Mouse (Mus musculus) adrenal gland, adult 8-10 months (tissue): ENCODE measurements at regions not wholly inside any gene's neighbourhood (a gene's known extent, or its start where the extent isn't known, plus 50 kb on each side); places are given as distances from the start of the nearest gene placed in this dataset.

Source experiments
- DNase-seq: peaks from one replicate; pipeline ENCODE4 v3.0.0; 2022

DNA sequence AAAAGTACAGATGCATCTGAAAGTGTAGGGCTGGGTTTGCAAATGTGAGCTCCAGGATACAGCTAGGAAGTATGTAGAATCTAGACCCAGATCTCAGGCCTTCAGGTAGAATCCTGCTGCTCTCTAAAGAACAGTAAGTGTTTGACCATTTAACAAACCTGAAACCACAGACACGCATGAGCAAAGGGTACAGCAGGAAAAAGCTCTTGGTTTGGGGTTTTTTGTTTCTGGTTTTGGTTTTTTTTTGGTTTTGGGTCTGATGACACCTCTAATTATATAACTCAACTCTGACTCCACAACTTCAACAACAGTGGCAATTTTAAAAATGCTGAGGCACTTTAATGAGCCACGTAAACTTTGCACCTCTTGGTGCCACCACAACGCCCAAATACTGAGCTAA, 165.3 kb upstream of the Smim15 start:
- no peak for DNase-seq

DNA sequence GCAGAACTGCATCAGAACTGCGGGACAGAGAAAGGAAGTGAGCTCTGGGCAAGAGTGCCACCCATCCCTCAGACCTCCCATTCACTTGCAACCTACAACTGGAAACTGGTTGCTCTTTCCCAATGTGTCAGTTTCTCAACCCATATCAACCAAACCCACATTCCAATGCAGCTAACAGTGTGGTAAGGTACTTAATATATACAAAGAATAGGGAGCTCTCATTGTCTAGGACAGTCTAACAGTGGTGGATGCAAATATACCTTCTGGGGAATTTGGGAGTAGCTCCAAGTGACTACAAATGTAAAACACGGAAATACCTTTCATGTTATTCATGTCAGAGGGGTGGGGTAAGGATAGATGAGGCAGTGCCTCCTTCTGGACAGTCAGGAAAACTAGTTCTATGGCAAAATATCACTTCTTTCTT, 171.0 kb upstream of the Smim15 start:
- DNase-seq = no peak

DNA sequence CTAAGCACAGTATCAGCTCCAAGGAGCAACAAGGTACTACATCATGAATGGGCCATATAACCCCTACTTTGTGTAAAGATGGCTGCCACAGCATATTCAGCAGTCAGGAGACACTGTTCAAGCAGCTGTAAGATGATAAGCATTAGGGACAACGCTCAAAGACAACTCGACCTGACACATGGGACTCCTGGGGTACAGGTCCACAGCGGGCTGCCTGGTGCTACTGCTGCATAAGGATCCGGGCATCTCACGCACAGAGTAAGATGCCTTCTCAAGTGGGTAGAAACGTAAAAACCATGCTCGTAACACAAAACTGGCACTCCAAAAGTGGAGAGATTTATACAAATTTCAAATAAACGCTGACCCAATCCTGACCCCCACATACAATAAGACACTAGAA, 171.7 kb upstream of the Smim15 start:
- no peak for DNase-seq

DNA sequence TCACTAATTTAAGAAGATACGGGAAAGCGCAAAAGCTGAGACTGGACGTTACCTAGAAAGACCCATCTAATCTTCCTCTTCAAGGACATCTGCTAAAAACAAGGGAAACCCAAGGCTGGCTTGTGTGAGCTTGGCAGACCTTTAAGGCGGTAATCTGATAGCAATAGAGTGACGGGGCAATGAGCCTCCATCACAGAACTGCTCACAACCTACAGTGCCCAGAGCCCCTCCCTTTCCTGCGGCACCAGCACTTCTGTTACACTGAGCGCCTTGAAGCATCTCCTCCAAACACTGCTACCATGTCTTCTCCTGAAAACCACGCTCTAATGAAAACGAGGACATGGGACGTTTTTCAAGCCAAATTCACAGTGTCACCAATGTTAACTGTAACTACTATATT, 172.1 kb upstream of the Smim15 start:
- no peak for DNase-seq

DNA sequence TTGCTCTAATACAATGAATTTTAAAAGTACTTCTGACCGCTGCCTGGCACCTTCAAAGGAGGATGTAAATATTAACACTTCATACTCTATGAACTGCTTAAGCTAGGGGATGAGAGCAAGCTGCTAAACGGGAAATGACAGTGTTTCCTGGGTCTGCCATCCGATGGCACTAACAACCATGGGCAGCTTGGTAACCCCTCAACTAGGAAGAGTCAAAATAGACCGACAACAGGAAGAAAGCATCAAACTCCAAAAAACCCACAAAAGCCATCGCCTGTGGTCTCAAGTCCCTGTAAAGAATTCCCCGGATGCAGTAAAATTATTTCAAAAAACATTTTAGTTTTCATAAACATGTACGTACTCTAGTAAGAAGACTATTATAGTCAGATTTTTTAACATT, 175.3 kb upstream of the Smim15 start:
- DNase-seq = no peak

DNA sequence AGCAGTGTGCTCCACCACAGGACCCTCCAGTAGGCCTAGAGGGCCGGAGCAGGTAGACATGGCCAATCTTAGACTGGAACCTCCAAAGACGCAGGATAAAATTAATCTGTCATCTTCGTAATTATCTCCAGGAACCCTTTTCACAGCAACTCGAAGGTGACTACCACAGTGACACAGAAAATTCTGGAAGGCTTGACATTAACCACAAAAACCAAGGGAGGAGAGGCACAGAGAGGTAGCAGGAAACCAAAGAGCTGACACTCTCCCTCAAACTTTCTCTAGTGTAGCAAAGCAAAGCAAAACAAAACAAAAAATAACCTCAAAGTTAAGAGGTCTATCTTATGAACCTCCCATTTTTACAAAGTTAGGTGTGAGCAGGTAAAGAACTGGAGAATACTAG, 177.4 kb upstream of the Smim15 start:
- no peak for DNase-seq

DNA sequence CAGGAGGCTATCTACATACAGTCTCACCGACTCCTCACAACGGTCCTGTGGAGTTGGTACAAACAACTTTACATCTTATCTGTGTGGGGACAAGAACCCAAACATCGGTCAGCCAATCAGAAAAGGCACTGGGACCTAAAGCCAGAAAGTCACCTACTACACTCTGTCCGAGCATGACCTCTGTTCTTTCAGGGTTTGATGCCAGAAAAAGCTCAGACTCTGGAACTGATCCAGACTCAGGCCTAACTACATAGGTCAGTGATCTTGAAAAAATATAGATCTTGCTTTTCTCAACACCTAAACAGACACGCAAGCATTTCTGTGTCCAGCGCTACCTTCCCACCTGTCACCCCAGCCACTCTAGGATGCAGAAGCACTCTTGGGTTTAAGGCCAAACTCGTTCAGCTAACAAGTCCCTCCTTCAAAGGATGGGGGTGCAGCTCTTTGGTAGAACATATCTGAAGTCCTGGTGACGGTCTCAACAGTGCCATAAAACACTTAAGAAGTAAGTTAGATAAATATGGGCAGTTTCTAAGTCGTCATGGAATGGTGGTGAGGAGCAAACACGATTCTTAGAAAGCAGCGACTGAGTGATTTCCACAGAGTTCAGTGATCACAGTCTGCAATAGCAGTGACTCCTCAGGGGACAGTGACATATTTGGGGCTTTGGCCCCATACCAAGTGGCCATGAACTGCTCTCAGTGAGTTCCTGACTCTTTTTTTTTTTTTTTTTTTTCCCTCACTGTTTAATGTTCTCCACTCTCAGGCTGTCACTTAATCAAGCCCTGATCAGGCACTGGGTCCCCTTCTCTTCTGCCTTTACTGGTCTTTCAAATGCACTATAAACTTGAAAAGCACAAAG, 181.2 kb upstream of the Smim15 start:
- peak; percentile 75 for DNase-seq

DNA sequence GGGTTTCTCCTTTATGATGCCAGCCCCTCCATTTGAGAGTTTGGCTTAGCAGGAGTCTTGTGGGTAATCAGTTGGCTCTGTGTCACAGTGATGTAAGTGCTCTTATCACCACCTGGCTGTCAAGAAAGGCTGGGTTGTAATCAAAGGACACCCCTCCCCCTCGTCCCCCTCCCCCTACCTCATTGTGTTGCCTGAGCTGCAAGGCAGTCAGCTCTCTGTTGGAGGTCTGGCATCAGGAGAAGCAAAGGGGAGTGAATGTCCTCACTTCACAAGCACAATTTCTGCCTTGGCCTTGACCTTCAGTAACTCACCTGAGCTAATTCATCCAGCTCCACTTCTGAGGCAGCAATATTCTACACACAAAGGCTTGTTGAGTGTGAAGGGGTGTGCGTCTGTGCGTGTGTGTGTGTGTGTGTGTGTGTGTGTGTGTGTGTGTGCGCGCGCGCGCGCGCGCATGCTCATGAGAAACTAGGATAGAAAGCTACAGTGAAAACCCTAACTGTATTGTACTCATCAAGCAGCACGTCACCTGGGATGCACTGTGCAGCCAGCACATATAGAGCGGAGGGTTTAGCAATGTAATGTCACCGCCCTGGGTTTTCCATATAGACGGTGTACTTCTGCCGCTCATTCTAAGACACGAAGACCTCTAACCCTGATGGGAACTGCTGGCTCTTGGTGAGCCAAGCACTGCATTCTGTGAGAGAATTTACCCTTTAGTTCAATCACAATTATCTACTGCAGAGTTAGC, 182.7 kb upstream of the Smim15 start:
- no peak for DNase-seq

DNA sequence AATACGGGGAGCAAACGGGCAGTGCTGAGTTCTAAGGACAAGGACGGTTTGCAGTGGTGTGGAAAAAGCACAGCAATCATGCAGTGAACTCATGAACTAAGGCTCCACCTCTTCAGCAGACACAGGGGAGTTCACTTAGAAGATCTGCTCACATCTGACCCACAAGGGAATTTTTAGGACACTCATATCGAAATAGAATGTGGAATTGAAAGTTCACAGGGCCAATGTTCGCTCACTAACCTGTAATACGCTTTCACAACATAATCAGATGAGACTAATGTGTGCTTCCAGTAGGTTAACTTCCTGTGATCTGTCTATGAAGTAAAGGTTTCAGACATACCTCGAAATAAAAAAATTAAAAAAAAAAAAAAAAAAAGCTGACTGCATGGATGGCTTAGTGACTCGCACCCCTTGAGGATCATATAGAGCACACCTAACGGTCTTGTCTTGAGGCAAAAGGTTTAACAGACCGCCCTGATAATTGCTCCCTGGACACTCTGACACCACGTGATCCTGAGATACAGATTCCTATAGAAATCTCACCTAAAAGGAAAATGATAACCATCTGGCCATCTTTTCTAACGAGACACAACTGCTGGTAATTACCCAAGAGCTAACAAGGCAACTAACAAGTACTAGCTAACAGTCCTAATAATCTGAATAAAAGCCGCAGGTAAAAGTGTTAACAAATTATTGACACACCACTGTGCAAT, 187.0 kb upstream of the Smim15 start:
- DNase-seq = no peak

DNA sequence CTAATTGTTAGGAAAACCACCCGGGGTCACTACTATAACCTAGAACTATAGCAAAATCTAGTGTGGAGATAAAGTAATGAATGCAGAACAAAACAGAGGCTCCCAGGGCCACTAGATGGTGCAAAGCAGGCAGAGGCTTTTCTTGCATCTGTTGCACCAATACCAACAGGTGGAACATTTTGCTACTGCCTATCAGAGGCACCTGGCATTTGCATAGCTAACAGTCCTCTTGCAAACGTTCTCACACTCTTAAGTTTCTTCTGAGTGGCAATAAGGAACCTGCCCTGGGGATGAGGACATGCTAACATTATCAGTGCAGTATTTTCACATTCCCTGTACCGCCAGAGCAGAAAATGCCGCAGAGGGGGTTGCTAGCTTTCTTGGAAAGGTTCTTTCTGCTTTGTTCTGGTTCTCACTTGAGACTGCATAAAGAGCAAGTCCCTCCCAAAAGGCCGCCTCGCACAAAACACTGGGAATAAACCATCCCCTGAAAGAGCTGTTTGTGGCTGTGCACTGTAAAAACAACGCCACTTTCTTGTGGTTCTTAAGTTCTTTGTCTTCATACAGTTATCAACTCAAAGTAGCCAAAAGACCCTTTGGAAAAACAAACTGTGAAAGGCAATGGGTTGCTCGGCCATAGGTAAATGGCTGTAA, 193.2 kb upstream of the Smim15 start:
- no peak for DNase-seq

DNA sequence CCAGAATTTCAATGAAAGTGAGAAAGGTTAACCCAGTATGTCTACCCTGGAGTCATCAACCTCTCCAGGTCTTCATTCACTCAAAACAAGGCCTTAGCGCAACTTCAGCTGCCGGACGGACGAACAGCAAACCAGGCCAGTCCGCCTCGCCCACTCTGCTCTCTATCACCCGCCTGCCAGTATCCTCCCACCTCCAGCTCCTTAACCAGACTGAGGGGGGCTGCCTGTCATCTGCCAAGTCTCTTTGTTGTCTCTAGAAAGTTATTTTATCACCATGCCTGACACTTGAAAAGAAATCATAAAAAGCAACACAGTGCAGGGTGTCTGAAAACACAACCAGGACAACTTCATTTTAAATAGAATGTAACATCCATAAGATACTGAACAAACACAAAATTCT, 195.4 kb upstream of the Smim15 start:
- no peak for DNase-seq

DNA sequence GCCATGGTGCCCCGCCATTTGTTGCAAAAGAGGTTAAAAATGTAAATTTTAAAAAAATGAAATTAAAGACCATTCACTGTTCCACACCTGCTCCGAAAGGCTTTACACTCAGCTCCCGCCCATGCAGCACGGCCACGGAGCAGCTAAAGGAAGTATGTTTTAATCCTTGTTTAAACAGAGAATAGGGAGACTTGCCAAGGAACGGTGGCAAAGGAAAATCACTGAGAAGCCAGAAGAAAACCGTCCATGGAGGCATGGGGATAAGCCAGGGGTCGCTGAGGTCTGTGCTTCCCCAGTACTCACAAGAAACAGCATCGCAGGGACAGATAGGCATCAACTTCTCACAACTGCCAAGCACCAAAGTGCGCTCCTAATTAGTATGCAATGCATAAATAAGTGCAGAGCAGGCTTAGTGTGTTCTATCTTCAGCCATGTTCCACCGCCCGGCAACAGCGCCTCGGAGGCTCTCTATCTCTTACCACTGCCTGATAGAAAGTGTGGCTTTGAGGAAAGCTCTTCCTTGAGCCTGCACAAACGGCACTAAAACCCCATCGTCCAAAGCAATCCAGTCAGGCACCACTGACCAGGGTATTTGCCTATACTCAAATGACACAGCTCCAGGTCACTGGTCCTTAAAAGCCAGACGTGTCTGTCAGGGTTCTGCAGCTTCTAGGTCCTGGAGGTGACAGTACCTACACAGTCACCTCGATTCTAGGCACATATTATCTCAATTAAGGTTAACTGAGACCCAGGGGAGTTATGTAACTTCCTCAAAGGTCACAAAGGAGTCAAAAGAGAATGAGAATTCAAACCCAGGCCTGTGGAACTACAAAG, 196.8 kb upstream of the Smim15 start:
- DNase-seq = no peak

DNA sequence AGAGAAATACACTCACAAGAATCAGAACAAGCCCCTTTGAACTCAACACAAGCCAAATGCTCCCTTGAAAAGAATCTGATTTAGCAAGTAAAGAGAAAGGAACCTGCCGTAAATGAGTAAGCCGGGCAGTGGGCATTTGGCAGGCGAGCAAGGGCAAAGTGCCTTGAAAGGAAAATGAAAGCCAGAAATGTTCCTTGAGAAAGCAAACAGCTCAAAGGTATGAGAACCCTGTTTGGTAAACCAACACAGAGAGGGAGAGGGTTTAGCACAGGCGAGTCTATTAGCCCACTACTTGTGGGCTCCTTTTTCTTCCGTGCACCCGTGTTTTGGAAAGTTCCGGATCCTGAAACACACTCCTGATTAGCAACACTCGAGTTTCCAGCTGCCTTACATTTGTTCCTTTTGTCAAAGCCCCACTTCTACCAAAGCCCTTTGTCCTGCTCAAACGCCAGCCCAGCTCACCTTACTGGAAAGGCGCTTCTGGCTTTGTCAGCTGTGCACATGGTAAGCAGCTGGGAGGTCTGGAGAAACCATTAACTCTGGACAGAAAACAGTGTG, 197.5 kb upstream of the Smim15 start:
- peak; percentile 12 for DNase-seq

DNA sequence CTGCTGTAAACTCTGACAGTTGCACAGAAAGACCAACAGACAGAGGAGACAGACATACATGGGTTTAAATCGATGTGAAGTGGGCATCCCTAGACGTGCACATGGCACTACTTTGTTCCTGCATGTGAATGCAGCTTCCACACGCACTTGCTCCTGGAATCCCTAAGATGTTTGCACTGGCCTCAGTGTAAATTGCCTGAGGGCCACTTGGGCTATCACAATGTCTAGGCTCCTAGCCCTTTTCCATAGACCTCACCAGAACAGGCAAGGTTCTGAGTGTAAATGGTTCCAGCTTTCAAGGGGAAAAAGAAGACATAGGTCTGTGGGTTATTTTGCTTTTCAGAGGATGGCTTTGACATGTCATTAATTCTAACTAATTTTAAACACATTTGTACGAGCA, 198.4 kb upstream of the Smim15 start:
- no peak for DNase-seq

DNA sequence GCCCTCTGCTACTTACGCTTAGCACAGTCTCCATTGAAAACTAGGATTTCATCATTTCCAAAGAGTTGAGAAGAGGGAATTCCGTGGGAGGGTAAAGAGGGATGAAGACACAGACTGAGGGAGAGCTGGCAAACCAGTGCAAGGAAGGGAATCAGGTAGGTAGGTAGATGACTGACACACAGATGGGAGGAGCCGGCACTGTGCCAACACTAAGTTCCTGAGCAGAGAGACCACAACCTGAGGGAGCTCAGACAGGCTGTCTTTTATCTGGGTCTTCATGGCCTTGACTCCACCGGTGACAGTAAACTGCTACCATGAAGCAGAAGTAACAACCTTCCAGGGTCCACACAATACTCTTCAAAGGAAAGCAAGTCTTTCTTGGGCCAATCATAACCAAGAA, 200.2 kb upstream of the Smim15 start:
- DNase-seq = no peak

DNA sequence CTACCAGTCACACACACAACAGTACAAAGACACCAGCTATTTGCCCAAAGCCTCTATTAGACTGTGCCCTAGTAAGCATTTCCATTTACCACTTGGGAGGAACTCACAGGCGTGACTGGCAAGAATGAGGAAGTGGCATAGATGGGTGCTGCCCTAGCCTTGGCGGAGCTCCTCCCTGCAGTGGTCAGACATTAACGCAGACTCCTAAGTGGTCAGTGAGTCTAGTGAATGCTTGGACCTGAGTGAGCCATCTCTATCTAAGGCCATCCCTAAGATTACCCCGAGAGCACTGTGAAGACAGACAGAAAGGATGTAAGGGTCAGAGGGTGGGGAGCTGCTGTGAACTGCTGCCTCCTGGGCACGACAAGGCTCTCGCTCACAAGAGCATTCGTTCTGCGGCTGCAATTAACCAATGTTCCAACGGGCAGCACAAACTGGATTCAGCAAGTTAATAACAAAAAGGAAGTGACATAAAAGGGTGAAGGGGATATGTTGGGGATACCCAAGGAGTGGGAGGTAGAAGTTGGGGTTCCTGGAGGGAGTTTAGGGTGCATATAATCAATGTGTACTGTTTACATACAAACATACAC, 206.0 kb upstream of the Smim15 start:
- no peak for DNase-seq

DNA sequence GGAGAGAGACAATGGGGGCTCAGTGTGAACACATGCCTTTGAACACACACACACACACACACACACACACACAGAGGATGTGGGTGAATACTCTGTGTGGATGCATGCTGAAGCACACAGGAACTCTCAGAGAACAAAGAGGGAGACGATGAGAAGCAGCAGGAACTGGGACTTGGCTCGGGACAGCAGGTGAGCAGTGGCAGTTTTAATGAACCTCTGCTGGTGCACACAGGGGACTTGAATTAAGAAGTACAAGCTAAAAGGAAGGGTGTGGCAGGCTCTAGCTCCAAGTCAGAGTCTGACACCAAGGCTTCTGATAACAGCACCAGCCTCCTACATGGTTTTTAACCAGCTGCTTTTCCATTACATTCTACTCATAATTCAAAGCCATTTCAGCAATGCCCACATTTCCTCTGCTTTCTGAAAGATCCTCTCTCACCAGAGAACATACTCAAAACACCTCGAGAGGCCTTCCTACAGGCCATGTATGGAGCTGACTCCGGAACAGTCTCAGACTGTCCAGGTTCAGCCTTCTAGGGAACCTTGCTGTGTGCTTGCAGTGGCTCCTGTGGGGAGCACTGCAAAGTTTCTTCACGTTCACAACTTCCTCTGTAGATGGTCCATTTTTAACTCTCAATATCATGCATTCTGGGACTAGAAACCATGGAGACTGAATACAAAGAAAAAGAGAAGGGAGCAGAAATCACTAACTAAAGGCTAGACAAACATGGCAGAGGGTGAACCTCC, 206.9 kb upstream of the Smim15 start:
- DNase-seq = no peak

DNA sequence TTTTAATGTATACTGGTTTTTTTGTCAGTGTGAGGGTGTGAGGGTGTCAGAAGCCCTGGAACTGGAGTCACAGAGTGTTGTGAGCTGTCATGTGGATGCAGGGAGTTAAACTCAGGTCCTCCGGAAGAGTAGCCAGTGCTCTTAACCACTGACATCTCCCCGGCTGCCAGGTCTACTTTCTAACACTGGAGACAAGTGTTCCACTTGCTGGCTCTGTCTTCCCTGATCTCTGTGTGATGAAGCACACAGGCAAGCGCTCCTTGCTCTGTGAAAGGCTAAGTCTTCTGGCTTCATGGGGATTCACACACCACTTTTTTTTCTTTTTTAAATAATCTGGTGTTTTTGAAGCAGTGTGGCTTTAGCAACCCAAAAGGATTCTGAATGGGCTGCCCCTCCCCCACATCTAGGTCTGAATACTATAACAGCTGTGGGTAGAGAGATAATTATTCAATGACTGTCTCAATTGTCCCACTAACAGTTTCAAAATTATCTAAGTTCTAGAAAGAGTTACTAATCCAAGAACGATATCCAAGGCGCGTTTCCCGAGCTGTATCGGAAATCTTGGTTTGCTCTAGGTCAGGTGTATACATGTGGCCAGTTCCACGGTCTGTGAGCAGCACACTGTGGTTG, 208.4 kb upstream of the Smim15 start:
- no peak for DNase-seq

DNA sequence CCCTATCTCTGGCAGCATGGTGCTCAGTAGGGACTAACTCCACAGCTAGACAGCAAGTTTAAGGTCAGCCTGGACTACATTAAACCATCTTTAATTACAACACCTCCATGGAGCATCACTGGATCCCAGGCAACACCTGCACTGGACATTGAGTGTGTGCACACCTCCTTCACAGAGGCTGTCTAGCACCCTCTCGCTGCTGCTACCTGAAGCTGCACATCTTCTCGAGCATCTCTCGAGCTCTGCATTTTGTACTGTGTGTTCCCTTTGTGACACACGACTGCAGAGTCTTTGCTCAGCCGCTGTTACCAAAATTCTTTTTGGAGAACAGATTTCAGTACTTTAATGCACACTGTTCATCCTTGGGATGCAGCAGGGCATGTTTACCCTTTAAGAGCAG, 212.2 kb upstream of the Smim15 start:
- no peak for DNase-seq

DNA sequence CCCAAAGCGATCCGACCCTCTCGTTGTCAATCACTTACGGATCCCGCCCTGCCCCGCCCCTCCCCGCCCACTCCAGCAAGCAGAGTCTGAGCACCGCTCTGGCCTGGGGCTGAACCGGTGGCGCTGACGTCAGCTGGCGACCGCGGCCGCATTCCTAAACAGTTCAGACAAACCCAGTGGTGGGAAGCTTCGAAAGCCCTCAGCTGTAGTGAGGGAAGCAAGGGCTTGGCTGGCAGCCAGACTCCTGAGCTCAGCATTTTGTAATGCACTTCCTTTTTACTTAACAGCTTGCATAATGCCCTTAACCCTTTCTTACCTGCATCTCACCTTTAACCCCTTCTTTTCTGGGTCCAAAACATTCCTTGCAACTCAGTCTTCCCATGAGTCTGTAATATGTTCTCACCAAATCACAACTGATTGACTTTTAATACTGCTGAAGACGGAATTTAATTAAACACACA, 213.0 kb upstream of the Smim15 start:
- DNase-seq = peak; percentile 96
